Mouse (Mus musculus) stomach, embryonic 16.5 days (tissue): ENCODE measurements around the gene Gpx4. TPM values are rescaled to one million over a fixed set of nuclear protein-coding genes. Genes with fewer than 3 reads are reported as not detected.

ENCODE experiments used
- ATAC-seq: fragments of 200-750 bp; cut with Nextera tagmentation; 2 replicates; pipeline ENCODE4 v1.8.0; 2017; ENCODE audit warnings: moderate number of reproducible peaks, moderate TSS enrichment; ENCODE audit not compliant: insufficient read depth, low FRiP score
- H3K27ac ChIP-seq: fragments of 300-500 bp; sonication (generic); 2 replicates; pipeline ENCODE4 v1.5.1; 2014; ENCODE audit warnings: low read length
- H3K27me3 ChIP-seq: fragments of 300-500 bp; sonication (generic); 2 replicates; pipeline ENCODE4 v1.6.1; 2014; ENCODE audit warnings: low read length, control low read depth, mixed read lengths; ENCODE audit not compliant: control insufficient read depth, insufficient read depth
- H3K36me3 ChIP-seq: fragments of 300-500 bp; sonication (generic); 2 replicates; pipeline ENCODE4 v1.6.1; 2014; ENCODE audit warnings: low read length; ENCODE audit not compliant: control insufficient read depth, insufficient read depth
- H3K4me1 ChIP-seq: fragments of 300-500 bp; sonication (generic); 2 replicates; pipeline ENCODE4 v1.6.1; 2014; ENCODE audit warnings: low read length, control low read depth, mixed read lengths; ENCODE audit not compliant: control insufficient read depth, insufficient read depth
- H3K4me2 ChIP-seq: fragments of 300-500 bp; sonication (generic); 2 replicates; pipeline ENCODE4 v1.6.1; 2014; ENCODE audit warnings: low read depth, low read length, mixed read lengths
- H3K4me3 ChIP-seq: fragments of 300-500 bp; sonication (generic); replicated peaks from 2 replicates; pipeline ENCODE4 v1.5.1; 2014; ENCODE audit warnings: mild to moderate bottlenecking, low read length
- H3K9ac ChIP-seq: fragments of 300-500 bp; sonication (generic); 2 replicates; pipeline ENCODE4 v1.6.1; 2014; ENCODE audit warnings: low read length
- H3K9me3 ChIP-seq: fragments of 300-500 bp; sonication (generic); replicated peaks from 2 replicates; pipeline ENCODE4 v1.6.1; 2016; ENCODE audit warnings: low read length, control low read depth; ENCODE audit not compliant: control insufficient read depth
- WGBS: fragments of 180-500 bp; shearing (Covaris S2); extraction: QIAGEN DNeasy Blood & Tissue Kit; methylation state at CpG from one replicate; pipeline ENCODE4 v1.1.7; 2014; 5-methylcytosine and 5-hydroxymethylcytosine counted together
- polyA plus RNA-seq: library from polyadenylated mRNA; unstranded; fragments of >200 nt; fragmentation: Nextera tagmentation; extraction: Ambion mirVana; gene quantifications from 2 replicates; pipeline ENCODE4 v1.2.1, GENCODE M21; 2015

Gene Gpx4
- polyA plus RNA-seq, 1 experiment from 2014 or later = 507 TPM

GRCm38 (mm10) chr10:80025889-80026288 is 21.1 kb upstream of the Gpx4 start:
- H3K9ac ChIP-seq = no peak overlapping the region

GRCm38 (mm10) chr10:80027681-80028520 is 19.1 kb upstream of the Gpx4 start:
- Histone ChIP-seq H3K4me3 (no peak overlapping the region), H3K36me3 (no peaks in the 10 kb centered on the region), H3K27me3 (no peaks in the 10 kb centered on the region), H3K4me2 (no peak overlapping the region), H3K9me3 (no peaks in the 10 kb centered on the region), H3K9ac (no peak overlapping the region), H3K27ac (no peak overlapping the region), H3K4me1 (peaks cover 19% of the 10 kb centered on the region)
- 68% methylated on average over 20 of the region's 20 CpGs for WGBS
- peak; percentile 37; the same call in 1 of the 2 replicates for ATAC-seq

More at GRCm38 (mm10) chr10:80025889-80026288, 21.1 kb upstream of the Gpx4 start:
- Histone ChIP-seq H3K27ac (no peak overlapping the region), H3K9me3 (no peaks in the 10 kb centered on the region), H3K4me3 (no peak overlapping the region), H3K36me3 (no peaks in the 10 kb centered on the region), H3K4me2 (no peak overlapping the region), H3K27me3 (no peaks in the 10 kb centered on the region), H3K4me1 (peaks cover 11% of the 10 kb centered on the region; the same call in 1 of the 2 replicates)
- peak; percentile 8; the same call in 1 of the 2 replicates for ATAC-seq
- 52% methylated on average over 12 of the region's 12 CpGs for WGBS

GRCm38 (mm10) chr10:80028521-80028846 is 18.5 kb upstream of the Gpx4 start:
- Histone ChIP-seq H3K9me3 (no peaks in the 10 kb centered on the region), H3K36me3 (no peaks in the 10 kb centered on the region), H3K4me2 (no peak overlapping the region), H3K4me3 (no peak overlapping the region), H3K27ac (no peak overlapping the region), H3K4me1 (peaks cover 24% of the 10 kb centered on the region), H3K27me3 (no peaks in the 10 kb centered on the region), H3K9ac (no peak overlapping the region)
- no peak for ATAC-seq
- WGBS = 97% methylated on average over 13 of the region's 13 CpGs

- Histone ChIP-seq H3K4me1 (peaks cover 22% of the 10 kb centered on the region), H3K9me3 (no peaks in the 10 kb centered on the region), H3K4me2 (no peak overlapping the region), H3K27me3 (no peaks in the 10 kb centered on the region), H3K27ac (no peak overlapping the region), H3K36me3 (peaks cover 1% of the 10 kb centered on the region; the same call in 1 of the 2 replicates), H3K9ac (no peak overlapping the region), H3K4me3 (no peak overlapping the region)
- ATAC-seq = no peak
- 78% methylated on average over 9 of the region's 9 CpGs for WGBS
These were observed 16.8 kb upstream of the Gpx4 start for GRCm38 (mm10) chr10:80030191-80030590.

- Histone ChIP-seq H3K4me2 (no peak overlapping the region), H3K4me3 (no peak overlapping the region), H3K36me3 (peaks cover 7% of the 10 kb centered on the region; the same call in 1 of the 2 replicates), H3K9me3 (no peaks in the 10 kb centered on the region), H3K27me3 (no peaks in the 10 kb centered on the region), H3K4me1 (peaks cover 20% of the 10 kb centered on the region), H3K9ac (no peak overlapping the region), H3K27ac (no peak overlapping the region)
- WGBS = 85% methylated on average over 17 of the region's 17 CpGs
- no peak for ATAC-seq
These were observed 16.2 kb upstream of the Gpx4 start for GRCm38 (mm10) chr10:80030736-80031135.

- H3K27me3 ChIP-seq = no peaks in the 10 kb centered on the region
- WGBS = 37% methylated on average over 5 of the region's 5 CpGs
- H3K9me3 ChIP-seq = no peaks in the 10 kb centered on the region
- H3K4me3 ChIP-seq = no peak overlapping the region
- H3K4me2 ChIP-seq = no peak overlapping the region
- peak; percentile 41 for ATAC-seq
- peak overlapping the region; percentile 87 for H3K27ac ChIP-seq
- peaks cover 23% of the 10 kb centered on the region for H3K4me1 ChIP-seq
- H3K9ac ChIP-seq = peak overlapping the region; percentile 34
- H3K36me3 ChIP-seq = peaks cover 27% of the 10 kb centered on the region
These were observed 14.0 kb upstream of the Gpx4 start for GRCm38 (mm10) chr10:80032799-80033480.

GRCm38 (mm10) chr10:80033511-80034391 is 13.2 kb upstream of the Gpx4 start:
- WGBS = 30% methylated on average over 9 of the region's 9 CpGs
- H3K9me3 ChIP-seq = no peaks in the 10 kb centered on the region

GRCm38 (mm10) chr10:80035148-80035547 is 11.8 kb upstream of the Gpx4 start:
- 0 out of 2 replicates have a peak overlapping the region, but pooled peaks have one; percentile 22 for H3K27ac ChIP-seq

More at GRCm38 (mm10) chr10:80033511-80034391, 13.2 kb upstream of the Gpx4 start:
- no peaks in the 10 kb centered on the region for H3K27me3 ChIP-seq
- peaks cover 27% of the 10 kb centered on the region for H3K36me3 ChIP-seq
- no peak overlapping the region for H3K4me2 ChIP-seq
- peaks cover 31% of the 10 kb centered on the region for H3K4me1 ChIP-seq
- no peak overlapping the region for H3K4me3 ChIP-seq
- peak overlapping the region; percentile 87 for H3K27ac ChIP-seq
- ATAC-seq = peak; percentile 52
- peak overlapping the region; percentile 34 for H3K9ac ChIP-seq

More at GRCm38 (mm10) chr10:80035148-80035547, 11.8 kb upstream of the Gpx4 start:
- no peaks in the 10 kb centered on the region for H3K9me3 ChIP-seq
- no peaks in the 10 kb centered on the region for H3K27me3 ChIP-seq
- peaks cover 27% of the 10 kb centered on the region for H3K36me3 ChIP-seq
- no peak overlapping the region for H3K4me3 ChIP-seq
- H3K4me1 ChIP-seq = peaks cover 35% of the 10 kb centered on the region
- 83% methylated on average over 8 of the region's 8 CpGs for WGBS
- no peak for ATAC-seq
- no peak overlapping the region for H3K4me2 ChIP-seq
- H3K9ac ChIP-seq = no peak overlapping the region; the same call in 1 of the 2 replicates
